Mouse (Mus musculus): Measurements from ENCODE around the gene Ctnnbip1.
A peak's percentile ranks its signal among the peaks of the same experiment; 100 is the strongest.

The Ctnnbip1 gene

DNA sequence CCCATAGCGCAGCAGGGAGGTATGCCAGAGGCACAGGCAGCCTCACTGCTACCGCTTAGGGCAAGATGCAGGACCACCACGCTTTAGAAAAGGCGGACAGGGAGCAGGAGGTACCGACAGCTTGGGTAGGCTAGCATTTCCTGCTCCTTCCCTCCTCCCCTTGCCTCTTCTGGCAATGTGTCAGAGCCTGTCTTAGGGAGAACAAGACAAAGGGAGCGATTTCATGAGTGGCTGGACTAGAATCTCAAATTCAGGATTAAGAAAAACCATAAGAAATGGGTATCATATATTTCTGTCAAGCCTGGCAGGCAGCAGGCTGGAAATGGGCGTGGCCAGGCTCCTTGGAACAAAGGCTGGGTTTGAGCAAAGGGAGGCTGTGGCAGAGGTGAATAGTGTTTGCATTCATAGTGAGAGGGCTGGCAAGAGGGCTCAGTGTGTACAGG lies 44.9 kb downstream of the Ctnnbip1 start:
- no peak for DNase-seq

DNA sequence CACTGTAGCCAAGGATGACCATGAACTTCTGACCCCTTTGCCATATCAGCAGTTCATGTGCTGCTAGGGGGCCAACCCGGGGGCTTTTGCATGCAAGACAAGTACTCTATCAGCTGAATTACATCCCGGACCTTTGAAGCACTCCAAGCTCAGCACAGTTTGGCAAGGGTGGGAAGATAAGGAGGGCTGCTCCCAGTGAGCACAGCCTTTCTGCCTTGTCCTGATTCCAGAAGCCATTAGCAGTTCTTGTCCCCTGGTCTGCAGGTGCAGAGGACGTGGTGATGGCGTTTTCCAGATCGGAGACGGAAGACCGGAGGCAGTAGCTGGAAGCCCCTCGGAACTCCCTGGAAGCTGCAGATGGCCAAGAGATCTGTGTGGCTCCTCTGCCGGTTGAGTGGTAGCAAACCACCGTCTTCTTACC lies 45.9 kb downstream of the Ctnnbip1 start:
- no peak for DNase-seq

- DNase-seq, result no peak
Observed at GRCm38 (mm10) chr4:149564452-149565407, 46.7 kb downstream of the Ctnnbip1 start.

DNA sequence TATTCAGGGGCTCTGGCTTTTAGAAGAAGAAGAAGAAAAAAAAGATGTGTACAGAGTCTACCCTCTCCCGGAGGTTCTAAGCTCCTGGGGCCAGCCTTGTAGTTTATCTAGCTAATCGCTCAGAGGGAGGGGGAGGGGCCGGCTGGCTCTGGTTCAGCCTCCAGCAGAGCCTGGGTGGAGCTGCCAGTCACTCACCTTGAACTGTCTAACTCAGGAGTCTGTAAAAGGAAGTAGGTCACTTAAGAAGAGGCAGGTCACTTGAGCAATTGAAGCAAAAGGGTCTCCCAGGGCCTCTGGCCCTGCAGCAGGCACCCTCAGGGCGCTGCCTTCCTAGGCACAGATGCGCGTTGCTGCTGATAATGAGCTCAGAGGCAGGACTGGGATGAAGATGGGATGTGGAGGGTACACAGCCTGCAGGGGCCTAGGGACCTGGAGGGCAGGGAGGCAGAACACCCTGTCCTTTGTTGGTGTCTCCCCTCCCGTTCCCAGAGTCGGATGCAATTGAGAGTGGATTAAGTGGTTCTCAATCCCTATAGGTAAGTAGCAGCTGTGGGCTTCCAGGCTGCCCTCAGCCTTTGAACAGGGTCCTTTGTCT lies 49.5 kb downstream of the Ctnnbip1 start:
- DNase-seq, result no peak

DNA sequence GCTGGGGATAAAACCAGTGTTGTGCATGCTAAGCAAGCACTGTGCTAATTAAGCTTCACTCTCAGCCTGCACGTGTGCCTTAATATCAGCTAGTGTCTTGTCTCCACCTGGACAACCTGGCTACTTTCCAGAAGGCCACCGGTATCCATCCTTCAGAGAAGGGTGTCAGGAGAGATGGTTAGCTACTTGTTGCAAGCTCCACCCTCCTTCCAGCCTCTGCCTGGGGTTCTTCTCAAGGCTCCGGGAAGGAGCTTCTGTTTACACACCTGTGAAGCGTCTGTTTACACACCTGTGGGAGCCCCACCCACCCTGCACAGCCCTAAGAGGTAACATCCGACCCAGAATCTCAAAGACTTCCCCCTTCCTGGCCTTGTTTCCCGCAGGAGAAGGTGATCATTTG lies 50.6 kb downstream of the Ctnnbip1 start:
- no peak for DNase-seq

- no peak for DNase-seq
Observed at GRCm38 (mm10) chr4:149569781-149570497, 51.9 kb downstream of the Ctnnbip1 start.

- no peak for DNase-seq
Observed at GRCm38 (mm10) chr4:149570498-149570863, 52.4 kb downstream of the Ctnnbip1 start.

- no peak for DNase-seq
Observed at GRCm38 (mm10) chr4:149571209-149571608, 53.2 kb downstream of the Ctnnbip1 start.

- DNase-seq, result no peak
Observed at GRCm38 (mm10) chr4:149571651-149572149, 53.7 kb downstream of the Ctnnbip1 start.

DNA sequence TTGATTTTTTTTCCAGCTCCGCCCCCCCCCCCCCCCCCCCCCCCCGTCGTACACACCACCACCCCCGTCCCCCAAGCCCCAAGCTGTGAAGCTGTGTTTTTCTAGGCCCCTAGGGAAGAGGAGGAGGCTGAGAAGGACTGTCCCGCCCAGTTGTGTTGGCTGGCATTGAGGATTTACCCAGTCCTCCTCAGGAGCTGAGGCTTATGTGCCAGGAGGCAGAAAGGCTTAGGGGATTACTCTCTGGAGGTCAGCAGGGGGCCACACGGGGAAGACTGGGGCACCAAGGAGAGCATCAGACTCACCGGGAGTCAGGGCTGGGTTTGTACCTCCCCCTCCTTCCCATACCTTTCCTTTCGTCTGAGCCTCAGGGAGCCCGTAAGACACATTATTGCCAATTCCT lies 54.4 kb downstream of the Ctnnbip1 start:
- no peak for DNase-seq

DNA sequence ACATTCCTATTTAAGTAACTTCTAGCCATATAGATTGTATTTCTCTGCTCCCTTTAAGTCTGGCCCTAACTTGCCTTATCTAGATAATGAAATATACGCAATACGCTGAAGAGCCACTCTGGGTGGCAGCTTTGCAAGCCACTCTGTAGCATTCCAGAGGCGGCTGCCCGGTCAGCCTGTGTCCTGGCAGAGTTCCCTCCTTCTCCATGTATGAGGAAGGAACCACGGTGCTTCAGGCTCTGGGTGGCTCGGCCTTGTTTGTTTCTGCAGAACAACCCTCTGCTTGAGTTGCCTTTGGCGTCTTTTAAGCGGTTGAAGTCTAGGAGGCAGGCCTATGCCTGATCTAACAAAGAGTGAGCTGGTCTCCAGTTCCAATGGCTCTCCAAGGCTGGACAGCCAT lies 54.8 kb downstream of the Ctnnbip1 start:
- DNase-seq, result no peak

DNA sequence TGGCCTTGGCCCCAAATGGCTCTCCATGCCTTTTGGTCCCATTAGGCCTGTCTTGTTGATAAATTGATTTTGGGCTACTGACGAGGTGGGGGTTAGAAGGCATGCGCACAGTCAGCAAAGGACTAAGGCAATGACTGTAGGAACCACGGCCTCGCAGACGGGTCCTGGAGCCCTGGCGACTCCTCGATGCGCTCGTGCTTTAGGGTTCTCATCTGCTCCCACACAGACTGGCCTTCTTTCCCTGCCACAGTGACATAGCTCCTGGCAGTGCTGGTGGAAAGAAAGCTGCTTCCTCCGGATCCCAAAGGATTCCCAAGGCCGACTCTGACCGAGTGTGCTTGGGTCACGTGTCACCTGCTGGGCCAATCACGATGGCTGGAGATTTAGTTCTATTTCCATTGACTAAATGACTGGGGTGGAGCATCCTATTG lies 56.4 kb downstream of the Ctnnbip1 start:
- no peak for DNase-seq

DNA sequence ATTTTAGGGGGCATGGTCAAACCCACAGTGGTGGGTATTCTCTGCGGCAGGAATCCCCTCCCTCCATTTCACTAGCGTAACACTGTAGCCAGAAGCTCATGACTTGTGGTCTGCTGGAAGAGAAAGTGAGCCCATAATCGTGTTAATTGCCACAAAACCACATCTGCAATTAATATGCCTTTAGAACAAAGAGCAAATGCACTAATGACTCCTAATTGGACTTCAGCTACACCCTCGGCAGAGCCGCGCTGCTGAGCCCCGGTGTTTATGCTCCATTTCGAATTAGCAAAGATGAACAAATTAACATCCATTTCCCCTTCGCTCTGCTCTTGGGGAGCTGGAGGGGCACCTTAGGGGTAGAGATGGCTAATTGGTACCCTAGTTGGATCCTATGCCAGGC lies 58.0 kb downstream of the Ctnnbip1 start:
- no peak for DNase-seq

- no peak for DNase-seq
Observed at GRCm38 (mm10) chr4:149576993-149577548, 59.0 kb downstream of the Ctnnbip1 start.

DNA sequence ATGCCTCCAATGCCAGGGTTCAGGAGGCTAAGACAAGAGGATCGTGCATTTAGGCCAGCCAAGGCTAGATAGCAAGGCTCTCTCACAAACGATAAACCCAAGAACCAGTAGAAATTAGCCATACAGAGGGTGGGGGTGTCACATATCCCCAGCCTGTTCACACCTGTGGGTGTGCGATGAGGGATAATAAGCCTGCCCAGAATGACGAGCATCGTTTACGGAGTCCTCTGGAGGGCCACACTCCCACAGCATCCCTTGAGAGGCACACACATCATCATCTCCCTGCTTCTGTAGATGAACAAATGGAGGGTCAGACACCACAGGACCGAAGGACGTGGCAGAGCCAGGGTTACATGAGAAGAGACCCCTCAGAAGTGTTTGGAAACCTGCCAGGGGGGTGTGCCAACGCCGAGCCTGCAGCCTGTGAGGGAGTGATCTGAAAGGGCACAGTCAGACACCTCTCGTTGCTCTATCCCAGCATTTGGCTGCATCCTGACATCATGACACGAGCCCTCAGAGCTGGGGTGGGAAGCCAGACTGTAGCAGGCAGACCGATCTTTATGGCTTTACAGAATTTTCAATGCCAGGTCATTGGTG lies 60.1 kb downstream of the Ctnnbip1 start:
- DNase-seq, result no peak

DNA sequence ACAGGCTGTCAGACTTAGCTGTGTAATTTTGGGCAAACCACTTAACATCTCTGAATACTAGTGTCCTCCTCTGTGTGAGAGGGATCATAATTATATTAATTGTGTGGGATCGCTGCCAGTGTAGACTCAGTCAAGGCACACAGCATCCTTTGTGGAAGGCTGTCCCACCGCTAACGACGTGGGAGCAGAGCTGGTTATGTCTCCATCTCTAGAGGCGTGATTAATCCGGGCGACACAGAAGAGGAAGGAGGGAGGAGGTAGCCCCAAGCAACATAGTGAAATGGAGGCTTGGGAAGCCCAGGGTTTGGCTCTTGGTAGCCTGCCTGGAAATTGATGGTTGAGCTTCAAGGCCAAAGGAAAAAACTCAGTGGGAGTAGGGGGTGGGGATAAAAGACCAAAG lies 60.8 kb downstream of the Ctnnbip1 start:
- no peak for DNase-seq

DNA sequence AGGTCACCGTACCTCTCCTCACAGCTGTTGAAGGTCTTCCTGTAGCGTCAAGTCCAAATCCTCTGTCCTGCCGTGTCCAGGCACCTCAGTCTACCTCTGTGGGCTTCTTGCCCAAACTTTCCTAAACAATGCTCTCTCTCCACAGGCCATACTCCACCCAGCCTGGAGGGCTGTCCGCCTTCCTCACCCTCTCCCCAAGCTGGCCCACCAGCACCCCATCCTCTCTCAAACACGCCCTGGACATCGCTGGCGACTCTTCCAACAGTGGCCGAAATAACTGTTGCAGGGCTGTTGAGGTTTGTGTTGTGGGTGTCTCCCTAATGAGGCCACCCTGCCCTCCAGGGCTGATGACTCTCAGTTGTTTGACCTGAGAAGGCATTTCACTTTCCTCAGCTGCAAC lies 67.2 kb downstream of the Ctnnbip1 start:
- DNase-seq, result no peak

- DNase-seq, result peak; percentile 68
Observed at GRCm38 (mm10) chr4:149586044-149586782, 68.2 kb downstream of the Ctnnbip1 start, which contains the start of gene Clstn1. Clstn1 (plus strand) TSS chr4:149586468.

DNA sequence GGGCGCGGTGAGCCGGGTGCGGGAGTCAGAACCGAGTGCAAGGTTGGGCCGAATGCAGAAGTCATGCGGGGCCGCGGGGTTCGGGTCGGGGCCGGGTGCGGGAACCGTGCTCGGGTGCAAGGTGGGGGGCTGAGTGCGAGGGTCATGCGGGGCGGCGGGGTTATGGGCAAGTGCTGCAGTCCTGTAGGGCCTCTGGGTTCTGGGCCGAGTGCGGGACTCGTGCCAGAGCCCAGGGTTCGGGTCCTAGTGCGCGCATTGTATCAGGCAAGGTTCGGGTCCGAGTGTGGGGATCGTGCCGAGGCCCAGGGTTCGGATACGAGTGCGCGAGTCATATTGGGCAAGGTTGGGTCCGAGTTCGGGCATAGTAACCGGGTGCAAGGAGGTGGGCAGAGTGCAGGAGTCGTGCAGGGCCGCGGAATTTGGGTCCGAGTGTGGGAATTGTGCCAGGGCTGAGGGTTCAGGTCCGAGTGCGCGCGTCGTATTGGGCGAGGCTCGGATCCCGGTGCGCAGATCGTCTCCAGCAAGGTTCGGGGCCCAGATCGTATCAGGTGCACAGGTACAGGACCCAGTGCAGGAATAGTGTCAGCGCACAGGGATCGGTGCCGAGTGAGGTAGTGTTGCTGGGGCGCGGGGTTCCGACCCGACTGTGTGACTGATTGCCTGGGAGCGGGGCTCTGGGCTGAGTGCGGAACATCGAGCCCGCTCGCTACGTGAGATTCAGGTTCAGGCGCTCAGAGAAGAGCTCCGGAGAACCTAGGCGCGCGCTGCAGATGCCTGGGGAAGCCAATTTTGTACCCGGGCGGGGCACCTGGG lies 69.0 kb downstream of the Ctnnbip1 start:
- DNase-seq, result peak; percentile 26

GRCm38 (mm10) chr4:149587596-149588168 lies 69.6 kb downstream of the Ctnnbip1 start:
- no peak for DNase-seq

DNA sequence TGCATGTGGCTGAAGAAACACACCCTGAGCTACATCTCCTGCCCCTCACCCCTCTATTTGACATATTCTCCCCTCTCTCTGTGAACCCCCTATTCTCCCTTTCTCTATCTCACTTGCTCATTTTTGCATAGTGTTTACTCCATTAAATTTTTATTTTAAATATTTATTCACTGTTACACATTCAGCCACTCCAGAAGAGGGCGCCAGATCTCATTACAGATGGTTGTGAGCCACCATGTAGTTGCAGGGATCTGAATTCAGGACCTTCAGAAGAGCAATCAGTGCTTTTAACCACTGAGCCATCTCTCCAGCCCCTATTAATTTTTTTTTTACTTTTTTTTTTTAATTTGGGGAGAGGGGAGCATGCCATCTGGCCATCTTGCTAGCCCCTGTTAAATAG lies 72.2 kb downstream of the Ctnnbip1 start:
- no peak for DNase-seq
